Mouse (Mus musculus): ENCODE results near the gene Vmn1r77. TPM values are rescaled to one million over a fixed set of nuclear protein-coding genes. Genes with fewer than 3 reads are reported as not detected.
"Not testable (repeated sequence)": the region's sequence is repeated elsewhere in the genome, so short reads cannot be mapped to it uniquely, and the experiment has no call there.

Vmn1r77 gene
- under 0.01 TPM in 1 of 2 replicates, not detected in the other for polyA plus RNA-seq (2012)

- H3K4me3 ChIP-seq (replicated peaks); H3K27me3 ChIP-seq (ENCODE audit: control insufficient read depth); H3K4me1 ChIP-seq (ENCODE audit: control insufficient read depth); H3K36me3 ChIP-seq (ENCODE audit: control insufficient read depth); H3K9me3 ChIP-seq (ENCODE audit: control insufficient read depth, low read length): not testable (repeated sequence)
Measured at GRCm38 (mm10) chr7:12036452-12036851, at the start of gene Vmn1r77. TSS of gene Vmn1r77 (plus strand) at chr7:12036752.

- H3K4me1 ChIP-seq (ENCODE audit: control insufficient read depth); H3K4me3 ChIP-seq (replicated peaks); H3K9me3 ChIP-seq (ENCODE audit: control insufficient read depth, low read length); H3K27me3 ChIP-seq (ENCODE audit: control insufficient read depth); H3K36me3 ChIP-seq (ENCODE audit: control insufficient read depth): not testable (repeated sequence)
Measured at GRCm38 (mm10) chr7:12011491-12011890, 25.1 kb upstream of the Vmn1r77 start.

- H3K36me3 ChIP-seq (ENCODE audit: control insufficient read depth); H3K27me3 ChIP-seq (ENCODE audit: control insufficient read depth); H3K4me1 ChIP-seq (ENCODE audit: control insufficient read depth); H3K4me3 ChIP-seq (replicated peaks); H3K9me3 ChIP-seq (ENCODE audit: control insufficient read depth, low read length): not testable (repeated sequence)
Measured at GRCm38 (mm10) chr7:12012392-12012791, 24.2 kb upstream of the Vmn1r77 start.

- Histone ChIP-seq H3K36me3 (ENCODE audit: control insufficient read depth) (no peaks in the 10 kb centered on the region), H3K9me3 (ENCODE audit: control insufficient read depth, low read length) (no peaks in the 10 kb centered on the region; the same call in 1 of the 2 replicates), H3K4me1 (ENCODE audit: control insufficient read depth) (no peaks in the 10 kb centered on the region), H3K27me3 (ENCODE audit: control insufficient read depth) (no peaks in the 10 kb centered on the region), H3K4me3 (replicated peaks) (no peak overlapping the region)
- TF ChIP-seq TAL1 (IDR thresholded peaks at IDR 0.05; ENCODE audit: low read length), result no peak
- TF ChIP-seq GATA1 (IDR thresholded peaks at IDR 0.05; ENCODE audit: low read length), result no peak
Measured at GRCm38 (mm10) chr7:12013106-12013505, 23.4 kb upstream of the Vmn1r77 start.

GRCm38 (mm10) chr7:12017829-12018228 lies 18.7 kb upstream of the Vmn1r77 start:
- H3K9me3 ChIP-seq (ENCODE audit: control insufficient read depth, low read length); H3K27me3 ChIP-seq (ENCODE audit: control insufficient read depth); H3K36me3 ChIP-seq (ENCODE audit: control insufficient read depth); H3K4me3 ChIP-seq (replicated peaks); H3K4me1 ChIP-seq (ENCODE audit: control insufficient read depth): not testable (repeated sequence)

GRCm38 (mm10) chr7:12040664-12041063 lies 4.1 kb downstream of the Vmn1r77 start:
- H3K36me3 ChIP-seq (ENCODE audit: control insufficient read depth), result no peaks in the 10 kb centered on the region
- TF ChIP-seq GATA1 (IDR thresholded peaks at IDR 0.05; ENCODE audit: low read length) (no peak), TAL1 (IDR thresholded peaks at IDR 0.05; ENCODE audit: low read length) (no peak)
- H3K27me3 ChIP-seq (ENCODE audit: control insufficient read depth), result no peaks in the 10 kb centered on the region
- no peaks in the 10 kb centered on the region for H3K4me1 ChIP-seq (ENCODE audit: control insufficient read depth)
- no peaks in the 10 kb centered on the region; the same call in 1 of the 2 replicates for H3K9me3 ChIP-seq (ENCODE audit: control insufficient read depth, low read length)
- H3K4me3 ChIP-seq (replicated peaks), result no peak overlapping the region

Other genes with a start within 250 kb of the Vmn1r77 start
- gene Vmn1r74, start 202.8 kb upstream of the Vmn1r77 start, polyA plus RNA-seq (2012), result not detected in 2 replicates
- not detected in 2 replicates for gene Vmn1r75, start 162.1 kb upstream of the Vmn1r77 start, polyA plus RNA-seq (2012)
- gene Vmn1r76, start 98.5 kb upstream of the Vmn1r77 start, polyA plus RNA-seq (2012), result not detected in 2 replicates
- not detected in 2 replicates for gene Vmn1r78, start 113.5 kb downstream of the Vmn1r77 start, polyA plus RNA-seq (2012)
- gene Vmn1r79, start 134.5 kb downstream of the Vmn1r77 start, polyA plus RNA-seq (2012), result not detected in 2 replicates
- under 0.01 and 0.01 TPM in 2 replicates for gene Vmn1r80, start 152.5 kb downstream of the Vmn1r77 start, polyA plus RNA-seq (2012)
- gene Vmn1r81, start 231.5 kb downstream of the Vmn1r77 start, polyA plus RNA-seq (2012), result under 0.01 TPM in 1 of 2 replicates, not detected in the other

Data from erythroblast, embryonic 14.5 days (primary cell).